Mouse (Mus musculus): Measurements from ENCODE around the gene 2610044O15Rik8. TPM values are rescaled to one million over a fixed set of nuclear protein-coding genes. Genes with fewer than 3 reads are reported as not detected.

2610044O15Rik8 gene
- 4.3 TPM in 2 replicates for polyA plus RNA-seq (2012; rRNA removed)

GRCm38 (mm10) chr8:129234027-129234733 is at the start of gene 2610044O15Rik8:
Gene 2610044O15Rik8, minus strand, starts transcription at chr8:129234406.

Other genes with a start within 250 kb of the 2610044O15Rik8 start
- not detected in 2 replicates for gene Ccdc7a, start 168.9 kb downstream of the 2610044O15Rik8 start, polyA plus RNA-seq (2012; rRNA removed)
- not detected in 2 replicates for gene Ccdc7b, start 167.3 kb downstream of the 2610044O15Rik8 start, polyA plus RNA-seq (2012; rRNA removed)
- not detected in 2 replicates for gene Gm10999, start 102.7 kb downstream of the 2610044O15Rik8 start, polyA plus RNA-seq (2012; rRNA removed)